Mouse (Mus musculus): Measurements from ENCODE around the gene Pwwp2a.

Gene Pwwp2a

GRCm38 (mm10) chr11:43723411-43723810, 41.6 kb downstream of the Pwwp2a start:
- no peak for DNase-seq (ENCODE audit: low read depth)

- no peak for DNase-seq (ENCODE audit: low read depth)
Measured at GRCm38 (mm10) chr11:43727796-43728195, 46.0 kb downstream of the Pwwp2a start.

GRCm38 (mm10) chr11:43728737-43729301, 47.0 kb downstream of the Pwwp2a start:
- DNase-seq (ENCODE audit: low read depth) = peak; percentile 32

- peak; percentile 94 for DNase-seq (ENCODE audit: low read depth)
Measured at GRCm38 (mm10) chr11:43747233-43748226, 65.7 kb downstream of the Pwwp2a start, which contains the start of gene Ttc1. TSS of gene Ttc1 (minus strand) at chr11:43748008.

- no peak for DNase-seq (ENCODE audit: low read depth)
Measured at GRCm38 (mm10) chr11:43751542-43751941, 69.7 kb downstream of the Pwwp2a start.

GRCm38 (mm10) chr11:43754568-43754967, 72.8 kb downstream of the Pwwp2a start:
- DNase-seq (ENCODE audit: low read depth) = no peak

GRCm38 (mm10) chr11:43755411-43755810, 73.6 kb downstream of the Pwwp2a start:
- DNase-seq (ENCODE audit: low read depth) = no peak

GRCm38 (mm10) chr11:43758436-43758835, 76.6 kb downstream of the Pwwp2a start:
- DNase-seq (ENCODE audit: low read depth) = no peak

- peak; percentile 44 for DNase-seq (ENCODE audit: low read depth)
Measured at GRCm38 (mm10) chr11:43766922-43767648, 85.3 kb downstream of the Pwwp2a start.

GRCm38 (mm10) chr11:43767749-43768148, 86.0 kb downstream of the Pwwp2a start:
- DNase-seq (ENCODE audit: low read depth) = no peak

GRCm38 (mm10) chr11:43770110-43770509, 88.3 kb downstream of the Pwwp2a start:
- no peak for DNase-seq (ENCODE audit: low read depth)

All from fibroblast of lung, adult 2 months (primary cell).